Mouse (Mus musculus): ENCODE results near the gene Tmem131l. TPM values are rescaled to one million over a fixed set of nuclear protein-coding genes. Genes with fewer than 3 reads are reported as not detected.

Tmem131l gene
- polyA plus RNA-seq, 1 experiment from 2014 or later: 89.0 TPM

DNA sequence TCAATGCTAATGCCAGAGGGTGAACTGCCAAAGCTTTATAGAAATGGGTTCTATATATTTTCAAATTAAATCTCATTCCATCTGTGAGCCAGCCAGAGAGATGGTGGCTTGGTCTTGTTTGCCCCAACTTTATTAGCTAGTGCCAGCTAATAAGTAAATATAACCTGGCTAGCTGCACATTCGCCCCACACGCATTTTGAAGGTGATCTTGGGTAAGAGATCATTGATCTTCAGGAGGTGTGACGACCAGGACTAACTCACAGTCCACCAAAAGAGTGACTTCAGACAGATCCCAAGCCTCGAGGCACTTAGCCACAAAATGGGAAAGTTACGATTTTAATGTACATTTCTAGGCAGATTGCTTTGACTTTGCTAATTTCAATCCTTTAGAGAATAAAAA lies 21.0 kb upstream of the Tmem131l start:
- Histone ChIP-seq H3K9me3 (ENCODE audit: control insufficient read depth, low read length) (no peaks in the 10 kb centered on the region), H3K27me3 (ENCODE audit: control insufficient read depth, insufficient read depth, low read length) (no peaks in the 10 kb centered on the region), H3K9ac (ENCODE audit: low read depth, low read length) (no peak overlapping the region), H3K36me3 (ENCODE audit: control insufficient read depth, insufficient read depth, low read length) (no peaks in the 10 kb centered on the region), H3K4me3 (ENCODE audit: low read depth, low read length) (no peak overlapping the region), H3K4me1 (replicated peaks; ENCODE audit: control insufficient read depth, insufficient read depth, low read length) (no peaks in the 10 kb centered on the region), H3K27ac (ENCODE audit: low read depth, low read length) (no peak overlapping the region), H3K4me2 (replicated peaks; ENCODE audit: low read depth, low read length) (no peak overlapping the region)
- no peak for ATAC-seq (ENCODE audit: low FRiP score)
- no peak for DNase-seq (ENCODE audit: low spot score)
- 92% methylated on average over 5 of the region's 5 CpGs for WGBS

DNA sequence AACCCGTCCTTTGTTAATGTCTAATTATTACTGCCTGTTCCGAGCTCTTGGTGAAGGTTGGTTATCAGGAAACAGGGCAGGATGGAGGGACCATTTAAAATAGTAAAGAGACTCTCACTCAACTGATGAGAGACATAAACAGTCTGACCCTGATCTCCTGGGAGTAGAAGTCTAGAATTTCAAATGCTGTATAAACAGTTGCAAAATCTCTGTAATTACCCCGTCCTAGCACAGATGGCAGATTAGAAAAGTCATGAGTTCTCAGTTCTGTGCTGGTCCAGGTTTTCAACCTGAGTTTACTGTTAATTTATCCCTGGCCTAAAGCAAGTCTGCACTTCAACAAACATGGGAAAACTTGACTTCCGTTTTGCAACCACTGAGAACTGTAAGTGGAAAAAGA lies 20.2 kb upstream of the Tmem131l start:
- Histone ChIP-seq H3K9me3 (ENCODE audit: control insufficient read depth, low read length) (no peaks in the 10 kb centered on the region), H3K9ac (ENCODE audit: low read depth, low read length) (no peak overlapping the region), H3K4me2 (replicated peaks; ENCODE audit: low read depth, low read length) (no peak overlapping the region), H3K4me1 (replicated peaks; ENCODE audit: control insufficient read depth, insufficient read depth, low read length) (no peaks in the 10 kb centered on the region), H3K4me3 (ENCODE audit: low read depth, low read length) (no peak overlapping the region), H3K36me3 (ENCODE audit: control insufficient read depth, insufficient read depth, low read length) (no peaks in the 10 kb centered on the region), H3K27me3 (ENCODE audit: control insufficient read depth, insufficient read depth, low read length) (no peaks in the 10 kb centered on the region), H3K27ac (ENCODE audit: low read depth, low read length) (no peak overlapping the region)
- ATAC-seq (ENCODE audit: low FRiP score): no peak
- DNase-seq (ENCODE audit: low spot score): no peak
- WGBS: 66% methylated on average over 4 of the region's 4 CpGs

DNA sequence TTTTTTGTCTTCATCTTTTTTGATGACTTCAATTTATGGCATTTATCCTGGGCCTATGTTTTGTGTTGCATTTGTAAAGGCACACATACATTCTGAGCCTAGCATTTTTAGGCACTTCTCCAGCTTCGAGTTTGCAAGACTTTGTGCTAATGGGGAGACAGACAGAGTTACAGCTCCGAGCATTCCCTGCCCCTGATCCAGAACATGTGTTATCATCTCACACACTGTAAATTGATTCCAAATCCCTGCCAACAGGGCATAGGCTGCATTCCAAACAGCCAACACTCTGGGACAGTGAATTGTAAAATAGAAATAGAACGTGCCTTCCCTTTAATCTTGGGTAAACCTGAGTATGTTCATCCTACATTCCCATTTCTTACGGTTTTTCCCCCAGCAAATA lies 19.7 kb upstream of the Tmem131l start:
- Histone ChIP-seq H3K9ac (ENCODE audit: low read depth, low read length) (no peak overlapping the region), H3K36me3 (ENCODE audit: control insufficient read depth, insufficient read depth, low read length) (no peaks in the 10 kb centered on the region), H3K4me3 (ENCODE audit: low read depth, low read length) (no peak overlapping the region), H3K9me3 (ENCODE audit: control insufficient read depth, low read length) (no peaks in the 10 kb centered on the region), H3K27me3 (ENCODE audit: control insufficient read depth, insufficient read depth, low read length) (no peaks in the 10 kb centered on the region), H3K4me1 (replicated peaks; ENCODE audit: control insufficient read depth, insufficient read depth, low read length) (no peaks in the 10 kb centered on the region), H3K27ac (ENCODE audit: low read depth, low read length) (no peak overlapping the region), H3K4me2 (replicated peaks; ENCODE audit: low read depth, low read length) (no peak overlapping the region)
- ATAC-seq (ENCODE audit: low FRiP score) (no peak), DNase-seq (ENCODE audit: low spot score) (no peak)
- WGBS: 72% methylated on average over 4 of the region's 4 CpGs

DNA sequence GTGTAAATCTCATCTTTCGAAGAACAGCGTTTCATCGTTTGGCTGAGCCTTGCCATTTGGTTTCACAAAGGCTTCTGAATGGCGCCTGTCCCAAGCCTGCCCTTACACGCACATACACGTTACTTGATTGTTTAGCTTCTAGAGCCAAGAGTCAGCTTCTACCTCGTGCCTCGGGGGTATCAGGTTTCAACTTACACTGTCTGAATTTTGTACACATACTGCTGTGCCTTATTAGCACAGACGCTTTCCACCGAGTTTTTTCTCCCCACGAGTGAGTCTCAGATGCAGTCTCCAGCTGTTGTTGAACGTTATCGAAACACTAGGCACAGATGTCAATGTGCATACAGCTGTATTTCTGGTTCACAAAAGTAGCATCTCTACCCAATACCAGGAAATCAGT lies 19.3 kb upstream of the Tmem131l start:
- H3K27ac ChIP-seq (ENCODE audit: low read depth, low read length): no peak overlapping the region
- ATAC-seq (ENCODE audit: low FRiP score) (no peak), DNase-seq (ENCODE audit: low spot score) (peak; percentile 21)
- no peak overlapping the region for H3K4me3 ChIP-seq (ENCODE audit: low read depth, low read length)
- no peak overlapping the region for H3K9ac ChIP-seq (ENCODE audit: low read depth, low read length)
- no peaks in the 10 kb centered on the region for H3K27me3 ChIP-seq (ENCODE audit: control insufficient read depth, insufficient read depth, low read length)
- no peaks in the 10 kb centered on the region for H3K36me3 ChIP-seq (ENCODE audit: control insufficient read depth, insufficient read depth, low read length)
- WGBS: 58% methylated on average over 13 of the region's 13 CpGs
- H3K4me2 ChIP-seq (replicated peaks; ENCODE audit: low read depth, low read length): no peak overlapping the region
- H3K4me1 ChIP-seq (replicated peaks; ENCODE audit: control insufficient read depth, insufficient read depth, low read length): no peaks in the 10 kb centered on the region
- H3K9me3 ChIP-seq (ENCODE audit: control insufficient read depth, low read length): no peaks in the 10 kb centered on the region

DNA sequence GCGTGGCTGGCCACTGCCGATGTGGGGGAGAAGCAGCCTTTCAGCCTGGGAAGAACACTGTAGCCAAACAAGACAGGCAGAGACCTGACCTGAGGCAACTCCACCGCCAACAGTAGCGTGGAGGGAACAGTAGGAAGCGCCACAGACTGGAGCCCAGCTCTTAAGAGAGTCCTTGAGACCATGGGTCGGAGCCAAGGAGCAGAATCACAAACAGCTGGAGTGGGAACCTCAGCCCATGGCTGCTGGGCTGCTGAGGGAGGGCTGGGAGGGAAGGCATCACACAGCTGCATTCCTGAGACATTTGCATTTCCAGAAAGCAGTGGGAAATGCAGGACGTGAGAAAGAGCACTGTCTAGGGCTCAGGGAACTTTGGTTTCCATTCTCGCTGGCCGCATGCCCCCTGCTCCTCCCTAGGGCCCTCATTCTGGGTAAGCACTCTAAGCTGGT lies 8.8 kb upstream of the Tmem131l start:
- Histone ChIP-seq H3K4me1 (replicated peaks; ENCODE audit: control insufficient read depth, insufficient read depth, low read length) (no peaks in the 10 kb centered on the region), H3K9me3 (ENCODE audit: control insufficient read depth, low read length) (no peaks in the 10 kb centered on the region), H3K36me3 (ENCODE audit: control insufficient read depth, insufficient read depth, low read length) (no peaks in the 10 kb centered on the region), H3K27me3 (ENCODE audit: control insufficient read depth, insufficient read depth, low read length) (no peaks in the 10 kb centered on the region), H3K9ac (ENCODE audit: low read depth, low read length) (no peak overlapping the region), H3K27ac (ENCODE audit: low read depth, low read length) (no peak overlapping the region), H3K4me3 (ENCODE audit: low read depth, low read length) (no peak overlapping the region), H3K4me2 (replicated peaks; ENCODE audit: low read depth, low read length) (no peak overlapping the region)
- peak; percentile 17 for DNase-seq (ENCODE audit: low spot score)
- WGBS: 20% methylated on average over 9 of the region's 9 CpGs
- no peak for ATAC-seq (ENCODE audit: low FRiP score)

DNA sequence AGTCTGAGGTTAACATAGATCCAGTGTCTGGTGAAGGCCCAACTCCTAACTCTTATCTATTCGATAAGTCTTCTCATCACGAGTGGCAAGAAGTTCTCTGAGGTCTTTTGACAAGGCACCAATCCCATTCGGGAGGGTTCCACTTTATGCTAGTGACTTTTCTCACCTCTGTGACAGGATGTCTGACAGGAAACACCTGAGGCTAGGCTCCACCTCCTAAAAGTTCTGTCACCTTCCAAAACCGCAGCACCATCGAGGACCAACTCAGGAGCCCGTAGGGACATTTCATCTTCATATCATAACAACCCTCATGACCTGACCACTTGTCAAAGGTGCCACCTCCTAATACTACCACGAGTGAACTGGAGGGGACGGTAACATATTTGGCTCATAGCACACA lies 6.2 kb upstream of the Tmem131l start:
- no peak overlapping the region for H3K27ac ChIP-seq (ENCODE audit: low read depth, low read length)
- H3K4me2 ChIP-seq (replicated peaks; ENCODE audit: low read depth, low read length): no peak overlapping the region
- no peaks in the 10 kb centered on the region for H3K4me1 ChIP-seq (replicated peaks; ENCODE audit: control insufficient read depth, insufficient read depth, low read length)
- WGBS: 92% methylated on average over 8 of the region's 8 CpGs
- H3K36me3 ChIP-seq (ENCODE audit: control insufficient read depth, insufficient read depth, low read length): no peaks in the 10 kb centered on the region
- no peak for ATAC-seq (ENCODE audit: low FRiP score)
- no peaks in the 10 kb centered on the region for H3K27me3 ChIP-seq (ENCODE audit: control insufficient read depth, insufficient read depth, low read length)
- no peak overlapping the region for H3K9ac ChIP-seq (ENCODE audit: low read depth, low read length)
- no peak for DNase-seq (ENCODE audit: low spot score)
- H3K9me3 ChIP-seq (ENCODE audit: control insufficient read depth, low read length): no peaks in the 10 kb centered on the region
- no peak overlapping the region for H3K4me3 ChIP-seq (ENCODE audit: low read depth, low read length)

DNA sequence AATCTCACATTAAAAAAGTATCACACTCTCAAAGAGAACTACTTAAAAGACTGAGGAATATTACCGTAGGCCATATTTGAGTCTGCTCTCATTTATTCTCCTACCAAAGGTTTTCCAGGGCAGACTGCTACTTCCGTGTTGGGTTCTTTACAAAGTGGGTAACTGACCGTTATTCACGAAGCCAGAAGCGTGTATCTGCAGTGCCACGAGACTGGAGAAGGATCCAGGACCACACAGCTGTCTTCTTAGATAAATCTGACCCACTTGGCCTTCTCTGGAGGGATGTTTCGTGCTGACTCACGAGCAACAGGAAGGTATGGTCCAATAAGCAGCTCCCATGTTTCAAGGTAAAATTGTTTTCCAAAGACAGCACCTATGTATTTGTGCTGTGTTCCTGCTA lies 1.8 kb upstream of the Tmem131l start:
- Histone ChIP-seq H3K4me3 (ENCODE audit: low read depth, low read length) (no peak overlapping the region), H3K4me1 (replicated peaks; ENCODE audit: control insufficient read depth, insufficient read depth, low read length) (peaks cover 2% of the 10 kb centered on the region; the same call in 1 of the 2 replicates), H3K27ac (ENCODE audit: low read depth, low read length) (no peak overlapping the region), H3K27me3 (ENCODE audit: control insufficient read depth, insufficient read depth, low read length) (no peaks in the 10 kb centered on the region), H3K4me2 (replicated peaks; ENCODE audit: low read depth, low read length) (no peak overlapping the region), H3K9me3 (ENCODE audit: control insufficient read depth, low read length) (no peaks in the 10 kb centered on the region), H3K36me3 (ENCODE audit: control insufficient read depth, insufficient read depth, low read length) (no peaks in the 10 kb centered on the region), H3K9ac (ENCODE audit: low read depth, low read length) (no peak overlapping the region)
- DNase-seq (ENCODE audit: low spot score) (no peak), ATAC-seq (ENCODE audit: low FRiP score) (no peak)
- WGBS: 85% methylated on average over 8 of the region's 8 CpGs

DNA sequence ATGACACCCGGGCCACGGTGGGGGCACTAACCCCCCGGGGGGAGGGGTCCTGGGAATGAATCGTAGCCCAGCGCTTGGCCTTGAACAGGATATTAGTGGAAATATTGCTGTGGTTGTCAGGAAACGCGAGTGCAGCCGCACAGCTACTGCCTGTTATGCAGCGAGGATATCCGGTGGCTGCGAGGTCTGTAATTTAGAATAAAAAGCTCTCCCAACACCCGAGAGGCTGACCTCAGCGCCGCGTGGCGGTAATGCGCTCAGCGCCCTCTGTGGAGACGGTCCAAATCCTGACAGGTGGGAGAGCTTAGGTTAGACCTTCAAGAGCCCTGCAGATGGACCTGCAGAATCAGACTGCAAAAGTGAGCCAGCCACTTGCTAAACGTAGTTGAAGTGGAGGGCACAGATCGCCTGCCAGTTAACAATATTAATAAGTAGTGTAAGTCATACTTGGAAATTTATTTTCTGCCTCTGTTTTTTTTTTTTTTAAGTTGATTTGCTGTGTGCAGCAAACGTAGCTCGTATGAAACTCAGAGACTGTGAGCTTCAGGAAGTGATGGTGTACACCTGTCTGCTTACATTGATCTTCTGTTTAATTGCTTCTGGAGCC lies 604 bp upstream of the Tmem131l start:
- Histone ChIP-seq H3K9ac (ENCODE audit: low read depth, low read length) (peak overlapping the region; percentile 99), H3K27ac (ENCODE audit: low read depth, low read length) (peak overlapping the region; percentile 88), H3K27me3 (ENCODE audit: control insufficient read depth, insufficient read depth, low read length) (no peaks in the 10 kb centered on the region), H3K4me2 (replicated peaks; ENCODE audit: low read depth, low read length) (peak overlapping the region; percentile 81), H3K4me1 (replicated peaks; ENCODE audit: control insufficient read depth, insufficient read depth, low read length) (peaks cover 2% of the 10 kb centered on the region; the same call in 1 of the 2 replicates), H3K9me3 (ENCODE audit: control insufficient read depth, low read length) (no peaks in the 10 kb centered on the region), H3K4me3 (ENCODE audit: low read depth, low read length) (peak overlapping the region; percentile 96), H3K36me3 (ENCODE audit: control insufficient read depth, insufficient read depth, low read length) (no peaks in the 10 kb centered on the region)
- 6% methylated on average over 23 of the region's 23 CpGs for WGBS
- DNase-seq (ENCODE audit: low spot score) (peak; percentile 16), ATAC-seq (ENCODE audit: low FRiP score) (peak; percentile 71)

DNA sequence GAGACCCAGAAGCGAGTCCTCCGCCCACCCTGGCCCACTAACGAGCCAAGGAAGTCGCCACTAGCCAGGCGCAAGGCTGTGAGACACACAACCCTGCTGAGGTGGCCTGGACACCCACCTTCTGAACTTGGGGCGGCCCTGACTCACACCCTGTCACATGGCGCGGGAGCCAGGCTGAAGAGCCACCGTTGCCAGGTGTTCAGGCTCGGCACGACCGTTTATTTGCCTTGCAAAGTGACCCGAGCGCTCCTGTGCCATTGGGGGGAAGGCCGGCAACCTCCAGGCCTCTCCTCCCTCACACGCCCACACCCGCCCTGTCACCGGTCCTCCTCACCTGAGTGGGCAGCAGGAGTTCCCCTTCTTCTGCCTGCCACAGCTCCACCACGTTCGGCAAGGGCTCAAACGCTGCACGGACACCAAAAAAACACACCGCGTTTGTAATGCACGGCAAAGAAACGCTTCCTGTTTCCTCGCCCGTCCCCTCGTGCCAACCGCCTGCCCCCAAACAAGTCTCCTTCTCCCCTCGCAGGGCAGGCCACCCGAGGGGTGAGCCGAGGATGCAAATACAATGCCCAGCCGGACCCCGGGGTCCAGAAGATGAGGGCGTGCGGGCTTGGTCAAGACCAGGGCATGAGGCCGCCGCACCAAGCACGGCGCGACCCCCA lies 862 bp downstream of the Tmem131l start:
- under 1% methylated on average over 42 of the region's 42 CpGs for WGBS
- H3K4me2 ChIP-seq (replicated peaks; ENCODE audit: low read depth, low read length): peak overlapping the region; percentile 81

More for the DNA sequence above, 862 bp downstream of the Tmem131l start:
- Histone ChIP-seq H3K36me3 (ENCODE audit: control insufficient read depth, insufficient read depth, low read length) (no peaks in the 10 kb centered on the region), H3K9me3 (ENCODE audit: control insufficient read depth, low read length) (no peaks in the 10 kb centered on the region), H3K4me1 (replicated peaks; ENCODE audit: control insufficient read depth, insufficient read depth, low read length) (peaks cover 2% of the 10 kb centered on the region; the same call in 1 of the 2 replicates), H3K4me3 (ENCODE audit: low read depth, low read length) (peak overlapping the region; percentile 96), H3K9ac (ENCODE audit: low read depth, low read length) (peak overlapping the region; percentile 99), H3K27ac (ENCODE audit: low read depth, low read length) (peak overlapping the region; percentile 88), H3K27me3 (ENCODE audit: control insufficient read depth, insufficient read depth, low read length) (no peaks in the 10 kb centered on the region)
- ATAC-seq (ENCODE audit: low FRiP score) (peak; percentile 45), DNase-seq (ENCODE audit: low spot score) (peak; percentile 73)
